Mouse (Mus musculus) v-Abl transformed pro-B cells (cell line): Measurements from ENCODE around the gene Gm21750.
"Not testable (repeated sequence)": the region's sequence is repeated elsewhere in the genome, so short reads cannot be mapped to it uniquely, and the experiment has no call there.

ENCODE experiments used
- in situ Hi-C, 2 experiments: fragments of 400-800 bp; cut with MboI; formaldehyde crosslinking; loops; one replicate each; pipeline ENCODE4 v1.15.1; 2025; ENCODE audit not compliant: unreplicated experiment in 2 of 2

Gm21750 gene

GRCm38 (mm10) chr14:73660925-73661324 lies at the start of gene Gm21750:
Gene Gm21750 (plus strand): TSS chr14:73661225.
- in situ Hi-C loops = not testable (repeated sequence)

GRCm38 (mm10) chr14:73614961-73615360 lies 46.1 kb upstream of the Gm21750 start:
- in situ Hi-C loops = not testable (repeated sequence)

GRCm38 (mm10) chr14:73620880-73621279 lies 40.1 kb upstream of the Gm21750 start:
- in situ Hi-C loops = no loop called here

- in situ Hi-C loops = no loop called here
Measured at GRCm38 (mm10) chr14:73622988-73623387, 38.0 kb upstream of the Gm21750 start.

GRCm38 (mm10) chr14:73625469-73625868 lies 35.6 kb upstream of the Gm21750 start:
- in situ Hi-C loops = no loop called here

GRCm38 (mm10) chr14:73631511-73631910 lies 29.5 kb upstream of the Gm21750 start:
- in situ Hi-C loops = no loop called here

GRCm38 (mm10) chr14:73632648-73633263 lies 28.3 kb upstream of the Gm21750 start:
- in situ Hi-C loops = no loop called here

GRCm38 (mm10) chr14:73634356-73634755 lies 26.7 kb upstream of the Gm21750 start:
- in situ Hi-C loops = no loop called here

- in situ Hi-C loops = no loop called here
Measured at GRCm38 (mm10) chr14:73637460-73637859, 23.6 kb upstream of the Gm21750 start.

GRCm38 (mm10) chr14:73650179-73650578 lies 10.8 kb upstream of the Gm21750 start:
- in situ Hi-C loops = no loop called here

- in situ Hi-C loops = no loop called here
Measured at GRCm38 (mm10) chr14:73670091-73670490, 9.1 kb downstream of the Gm21750 start.

- in situ Hi-C loops = no loop called here
Measured at GRCm38 (mm10) chr14:73687726-73688125, 26.7 kb downstream of the Gm21750 start.

GRCm38 (mm10) chr14:73688427-73688826 lies 27.4 kb downstream of the Gm21750 start:
- in situ Hi-C loops = no loop called here

- in situ Hi-C loops = no loop called here
Measured at GRCm38 (mm10) chr14:73700256-73700655, 39.2 kb downstream of the Gm21750 start.

- in situ Hi-C loops = no loop called here
Measured at GRCm38 (mm10) chr14:73709412-73710110, 48.5 kb downstream of the Gm21750 start.
